Mouse (Mus musculus) limb, embryonic 15.5 days (tissue): ENCODE results near the gene Fam198b. TPM values are rescaled to one million over a fixed set of nuclear protein-coding genes. Genes with fewer than 3 reads are reported as not detected.

Experiments used
- ATAC-seq: fragments of 200-750 bp; cut with Nextera tagmentation; 2 replicates; pipeline ENCODE4 v1.8.0; 2017; ENCODE audit warnings: low read depth, moderate TSS enrichment; ENCODE audit not compliant: insufficient number of reproducible peaks, low FRiP score, low TSS enrichment
- H3K27ac ChIP-seq: fragments of 300-500 bp; sonication (generic); 2 replicates; pipeline ENCODE4 v1.5.1; 2015; ENCODE audit warnings: moderate library complexity, mild to moderate bottlenecking, inconsistent platforms
- H3K27me3 ChIP-seq: fragments of 300-500 bp; sonication (generic); 2 replicates; pipeline ENCODE4 v1.6.1; 2015; ENCODE audit warnings: inconsistent platforms
- H3K36me3 ChIP-seq: fragments of 300-500 bp; sonication (generic); 2 replicates; pipeline ENCODE4 v1.6.1; 2015; ENCODE audit warnings: inconsistent platforms
- H3K4me1 ChIP-seq: fragments of 300-500 bp; sonication (generic); 2 replicates; pipeline ENCODE4 v1.6.1; 2015; ENCODE audit warnings: inconsistent platforms
- H3K4me2 ChIP-seq: fragments of 300-500 bp; sonication (generic); 2 replicates; pipeline ENCODE4 v1.6.1; 2015; ENCODE audit warnings: mild to moderate bottlenecking, inconsistent platforms
- H3K4me3 ChIP-seq: fragments of 300-500 bp; sonication (generic); 2 replicates; pipeline ENCODE4 v1.5.1; 2015; ENCODE audit warnings: mild to moderate bottlenecking, inconsistent platforms
- H3K9ac ChIP-seq: fragments of 300-500 bp; sonication (generic); 2 replicates; pipeline ENCODE4 v1.6.1; 2015; ENCODE audit warnings: inconsistent platforms
- H3K9me3 ChIP-seq: fragments of 300-500 bp; sonication (generic); 2 replicates; pipeline ENCODE4 v1.6.1; 2016; ENCODE audit warnings: inconsistent platforms
- WGBS: fragments of 180-500 bp; shearing (Covaris S2); methylation state at CpG from one replicate; pipeline ENCODE4 v1.1.7; 2015; 5-methylcytosine and 5-hydroxymethylcytosine counted together
- polyA plus RNA-seq: library from polyadenylated mRNA; unstranded; fragments of >200 nt; fragmentation: Nextera tagmentation; extraction: Ambion mirVana; gene quantifications from 2 replicates; pipeline ENCODE4 v1.2.1, GENCODE M21; 2015

Fam198b gene
- polyA plus RNA-seq, 1 experiment from 2014 or later, result 20.1 TPM

GRCm38 (mm10) chr3:79928409-79928808 is 44.1 kb downstream of the Fam198b start:
- no peak overlapping the region for H3K4me3 ChIP-seq
- H3K27me3 ChIP-seq, result no peaks in the 10 kb centered on the region
- 77% methylated on average over 5 of the region's 5 CpGs for WGBS
- H3K4me1 ChIP-seq, result no peaks in the 10 kb centered on the region
- no peaks in the 10 kb centered on the region for H3K36me3 ChIP-seq
- H3K9me3 ChIP-seq, result no peaks in the 10 kb centered on the region
- no peak for ATAC-seq
- H3K4me2 ChIP-seq, result no peak overlapping the region
- no peak overlapping the region; the same call in 1 of the 2 replicates for H3K27ac ChIP-seq
- H3K9ac ChIP-seq, result no peak overlapping the region

GRCm38 (mm10) chr3:79930141-79930744 is 45.9 kb downstream of the Fam198b start:
- Histone ChIP-seq H3K27me3 (no peaks in the 10 kb centered on the region), H3K9ac (no peak overlapping the region), H3K36me3 (no peaks in the 10 kb centered on the region), H3K4me3 (no peak overlapping the region), H3K4me1 (no peaks in the 10 kb centered on the region), H3K9me3 (no peaks in the 10 kb centered on the region), H3K27ac (no peak overlapping the region), H3K4me2 (no peak overlapping the region)
- ATAC-seq, result no peak
- 57% methylated on average over 7 of the region's 7 CpGs for WGBS

DNA sequence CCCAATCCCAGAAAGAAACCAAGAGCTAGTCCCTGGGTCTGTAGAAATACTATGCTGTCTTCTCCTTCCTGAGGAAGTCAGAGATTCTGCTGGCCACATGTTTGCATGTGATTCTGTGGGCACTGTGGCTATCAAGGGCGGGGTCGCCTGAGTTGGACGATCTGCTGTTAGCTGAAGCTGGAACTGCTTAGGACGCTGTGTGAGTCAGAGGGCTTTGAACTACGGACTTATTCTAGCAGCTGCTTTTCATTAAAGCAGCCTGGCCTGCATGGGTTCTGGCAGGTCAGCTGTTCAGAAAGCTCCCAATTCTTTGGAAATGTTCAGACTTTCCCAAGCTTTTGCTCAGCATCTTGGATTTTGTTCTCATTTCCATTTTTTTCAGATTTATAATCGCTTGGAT is 51.9 kb downstream of the Fam198b start:
- 21% methylated on average over 6 of the region's 6 CpGs for WGBS

DNA sequence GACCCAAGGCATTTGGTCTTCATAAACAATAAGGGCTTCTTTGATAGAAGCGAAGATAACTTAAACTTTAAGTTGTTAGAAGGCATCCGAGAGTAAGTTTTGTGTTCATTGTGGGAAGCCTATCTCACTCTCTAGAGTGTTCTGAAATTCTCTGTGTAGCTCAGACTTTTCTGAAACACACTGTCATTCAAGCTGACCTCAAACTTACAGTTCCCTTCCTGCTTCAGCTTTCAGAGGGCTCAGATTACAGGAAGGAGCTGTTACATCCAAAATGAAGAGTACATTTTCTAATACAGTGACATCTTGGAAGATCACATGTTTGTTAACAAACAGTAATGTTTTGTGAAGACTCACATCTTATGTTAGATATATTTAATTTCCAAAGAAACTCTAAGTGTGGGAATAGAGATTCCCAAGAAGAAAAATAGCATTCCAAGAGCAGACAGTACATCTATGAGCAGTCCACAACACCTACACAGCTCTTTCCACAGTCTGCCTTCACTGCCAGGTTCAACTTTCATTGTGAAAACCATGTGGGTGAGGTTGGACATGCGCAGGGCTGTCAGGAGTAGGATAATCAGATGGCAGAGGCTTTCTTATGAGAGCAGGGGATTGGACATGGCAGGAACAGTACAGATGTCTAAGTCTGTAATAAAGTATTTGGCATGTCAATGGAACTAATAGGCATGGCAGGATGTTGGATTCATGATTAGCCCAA is 52.6 kb downstream of the Fam198b start:
- H3K27ac ChIP-seq, result peak overlapping the region; percentile 51; the same call in 1 of the 2 replicates
- no peak overlapping the region for H3K9ac ChIP-seq
- 74% methylated on average over 3 of the region's 3 CpGs for WGBS
- no peaks in the 10 kb centered on the region for H3K9me3 ChIP-seq
- ATAC-seq, result no peak
- no peak overlapping the region for H3K4me3 ChIP-seq
- H3K27me3 ChIP-seq, result no peaks in the 10 kb centered on the region
- no peak overlapping the region for H3K4me2 ChIP-seq
- H3K4me1 ChIP-seq, result no peaks in the 10 kb centered on the region
- no peaks in the 10 kb centered on the region for H3K36me3 ChIP-seq

More for the DNA sequence above, 51.9 kb downstream of the Fam198b start:
- Histone ChIP-seq H3K4me3 (no peak overlapping the region), H3K27me3 (no peaks in the 10 kb centered on the region), H3K36me3 (no peaks in the 10 kb centered on the region), H3K9me3 (no peaks in the 10 kb centered on the region), H3K4me2 (no peak overlapping the region), H3K4me1 (no peaks in the 10 kb centered on the region), H3K9ac (no peak overlapping the region), H3K27ac (peak overlapping the region; percentile 51; the same call in 1 of the 2 replicates)
- 0 out of 2 replicates have a peak, but pooled peaks have one; percentile 75 for ATAC-seq

DNA sequence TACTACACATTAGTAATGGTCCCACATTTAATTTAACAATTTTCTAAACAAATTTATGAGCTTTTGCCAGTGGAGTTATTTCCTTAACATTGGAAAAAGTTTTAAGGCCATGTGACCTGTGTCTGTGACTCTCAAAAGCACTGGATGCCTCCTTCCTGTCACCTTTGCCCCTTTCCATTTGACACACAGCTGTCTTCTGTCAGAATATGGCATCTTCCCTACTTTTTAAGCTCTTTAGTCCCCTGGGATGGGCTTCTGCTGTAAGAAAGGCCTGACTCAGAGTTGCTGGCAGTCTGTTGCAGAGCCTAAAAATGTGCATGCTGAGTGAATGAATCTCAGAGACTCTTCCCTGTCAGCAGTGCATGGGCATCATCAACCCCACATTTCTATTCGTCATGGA is 63.4 kb downstream of the Fam198b start:
- 61% methylated on average over 1 of the region's 1 CpGs for WGBS
- Histone ChIP-seq H3K9me3 (no peaks in the 10 kb centered on the region), H3K4me3 (no peak overlapping the region), H3K4me1 (no peaks in the 10 kb centered on the region), H3K9ac (no peak overlapping the region), H3K27me3 (no peaks in the 10 kb centered on the region), H3K27ac (no peak overlapping the region), H3K36me3 (no peaks in the 10 kb centered on the region), H3K4me2 (no peak overlapping the region)
- no peak for ATAC-seq

- H3K9ac ChIP-seq, result no peak overlapping the region
- no peak for ATAC-seq
- H3K27ac ChIP-seq, result no peak overlapping the region
- no peak overlapping the region for H3K4me3 ChIP-seq
- no peaks in the 10 kb centered on the region for H3K4me1 ChIP-seq
- no peak overlapping the region for H3K4me2 ChIP-seq
- H3K36me3 ChIP-seq, result no peaks in the 10 kb centered on the region
- H3K9me3 ChIP-seq, result no peaks in the 10 kb centered on the region
- no peaks in the 10 kb centered on the region for H3K27me3 ChIP-seq
- WGBS, result 81% methylated on average over 2 of the region's 2 CpGs
These were observed 63.8 kb downstream of the Fam198b start for GRCm38 (mm10) chr3:79948151-79948550.

DNA sequence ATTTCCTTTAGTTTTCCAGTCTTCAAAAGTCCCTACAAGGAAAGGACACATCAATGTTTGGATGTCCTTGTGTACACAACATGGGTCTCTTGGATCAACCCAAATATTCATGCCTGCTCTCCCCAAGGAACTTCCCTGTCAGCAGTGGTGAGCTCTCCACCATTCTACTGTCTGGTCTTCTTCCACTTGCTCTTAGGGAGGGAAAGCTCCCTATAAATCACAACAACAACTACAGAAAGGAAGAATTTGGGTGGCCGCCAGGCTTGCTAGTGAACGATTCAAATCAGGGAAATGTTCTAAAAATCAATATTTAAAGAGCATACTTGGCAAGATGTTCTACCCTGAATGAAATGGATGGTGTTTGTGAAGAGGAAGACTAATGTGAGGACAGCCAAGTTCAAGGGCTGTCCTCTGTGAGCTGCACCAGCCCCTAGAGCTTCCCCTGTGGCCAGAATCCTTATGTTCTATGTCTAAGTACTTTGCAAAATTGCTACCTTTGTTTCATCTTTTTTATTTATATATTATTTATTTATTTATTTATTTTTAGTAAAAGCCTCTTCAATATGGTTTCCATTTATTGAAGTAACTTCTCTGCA is 68.9 kb downstream of the Fam198b start:
- no peak for ATAC-seq
- 62% methylated on average over 2 of the region's 2 CpGs for WGBS
- no peak overlapping the region for H3K27ac ChIP-seq
- H3K4me3 ChIP-seq, result no peak overlapping the region
- H3K36me3 ChIP-seq, result no peaks in the 10 kb centered on the region
- H3K9ac ChIP-seq, result no peak overlapping the region
- no peaks in the 10 kb centered on the region for H3K4me1 ChIP-seq
- H3K9me3 ChIP-seq, result no peaks in the 10 kb centered on the region
- H3K4me2 ChIP-seq, result no peak overlapping the region
- no peaks in the 10 kb centered on the region for H3K27me3 ChIP-seq

DNA sequence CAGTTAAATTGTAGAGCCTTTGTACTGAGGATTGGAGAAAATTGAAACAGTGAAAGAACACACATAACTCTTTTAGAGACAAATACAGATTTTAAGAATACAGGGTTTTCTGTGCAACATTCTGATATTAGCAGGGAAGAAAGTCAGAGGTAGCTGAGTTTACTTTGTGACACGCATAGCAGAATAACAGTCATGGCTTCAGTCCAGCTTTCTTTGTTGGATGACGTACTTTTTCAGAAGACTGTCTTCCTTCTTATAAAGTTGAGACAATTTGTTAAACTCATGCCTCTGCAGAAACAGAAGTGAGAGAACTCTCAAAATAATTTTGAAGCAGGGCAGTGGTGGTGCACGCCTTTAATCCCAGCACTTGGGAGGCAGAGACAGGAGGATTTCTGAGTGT is 70.9 kb downstream of the Fam198b start:
- 85% methylated on average over 3 of the region's 3 CpGs for WGBS
- no peak overlapping the region for H3K4me2 ChIP-seq

DNA sequence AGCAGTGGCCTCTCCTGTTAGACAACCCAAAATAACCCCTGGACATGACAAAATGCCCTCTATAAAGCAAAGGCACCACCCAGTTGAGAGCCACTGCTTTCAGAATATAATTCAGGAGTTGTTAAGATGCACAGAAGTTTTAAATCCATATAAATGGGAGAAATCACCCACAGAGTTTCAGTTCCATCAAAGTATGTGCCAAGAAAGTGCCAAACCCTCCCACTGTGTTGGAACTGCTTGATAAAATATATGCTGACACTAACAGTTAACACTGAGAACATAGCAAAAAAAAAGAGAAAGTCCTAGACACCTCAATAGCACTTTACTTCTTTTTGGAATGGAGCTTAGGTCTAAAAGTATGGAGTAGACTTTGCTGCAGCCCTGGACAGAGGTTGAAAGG is 72.5 kb downstream of the Fam198b start:
- H3K9ac ChIP-seq, result no peak overlapping the region

More for the DNA sequence above, 70.9 kb downstream of the Fam198b start:
- H3K9ac ChIP-seq, result no peak overlapping the region
- H3K9me3 ChIP-seq, result no peaks in the 10 kb centered on the region
- H3K4me1 ChIP-seq, result no peaks in the 10 kb centered on the region
- H3K36me3 ChIP-seq, result no peaks in the 10 kb centered on the region
- no peaks in the 10 kb centered on the region for H3K27me3 ChIP-seq
- no peak for ATAC-seq
- H3K4me3 ChIP-seq, result no peak overlapping the region
- H3K27ac ChIP-seq, result no peak overlapping the region

GRCm38 (mm10) chr3:79957752-79958151 is 73.4 kb downstream of the Fam198b start:
- no peaks in the 10 kb centered on the region for H3K4me1 ChIP-seq
- no peak overlapping the region for H3K4me2 ChIP-seq
- 85% methylated on average over 2 of the region's 2 CpGs for WGBS
- no peaks in the 10 kb centered on the region for H3K27me3 ChIP-seq
- H3K4me3 ChIP-seq, result no peak overlapping the region
- no peak for ATAC-seq
- H3K27ac ChIP-seq, result no peak overlapping the region
- no peak overlapping the region for H3K9ac ChIP-seq
- H3K9me3 ChIP-seq, result no peaks in the 10 kb centered on the region
- no peaks in the 10 kb centered on the region for H3K36me3 ChIP-seq

More for the DNA sequence above, 72.5 kb downstream of the Fam198b start:
- Histone ChIP-seq H3K27ac (no peak overlapping the region), H3K4me1 (no peaks in the 10 kb centered on the region), H3K4me3 (no peak overlapping the region), H3K27me3 (no peaks in the 10 kb centered on the region), H3K9me3 (no peaks in the 10 kb centered on the region), H3K36me3 (no peaks in the 10 kb centered on the region), H3K4me2 (no peak overlapping the region)
- ATAC-seq, result no peak

- no peak for ATAC-seq
- H3K9me3 ChIP-seq, result no peaks in the 10 kb centered on the region
- no peaks in the 10 kb centered on the region for H3K27me3 ChIP-seq
- H3K4me1 ChIP-seq, result no peaks in the 10 kb centered on the region
- H3K9ac ChIP-seq, result no peak overlapping the region
- H3K27ac ChIP-seq, result no peak overlapping the region
- no peak overlapping the region for H3K4me2 ChIP-seq
- H3K4me3 ChIP-seq, result no peak overlapping the region
- no peaks in the 10 kb centered on the region for H3K36me3 ChIP-seq
- WGBS, result 87% methylated on average over 4 of the region's 4 CpGs
These were observed 82.4 kb downstream of the Fam198b start for GRCm38 (mm10) chr3:79966709-79967108.

- 52% methylated on average over 1 of the region's 1 CpGs for WGBS
- Histone ChIP-seq H3K9ac (no peak overlapping the region), H3K4me1 (no peaks in the 10 kb centered on the region), H3K9me3 (no peaks in the 10 kb centered on the region), H3K4me3 (no peak overlapping the region), H3K27ac (no peak overlapping the region), H3K4me2 (no peak overlapping the region), H3K36me3 (no peaks in the 10 kb centered on the region), H3K27me3 (no peaks in the 10 kb centered on the region)
- no peak for ATAC-seq
These were observed 83.0 kb downstream of the Fam198b start for GRCm38 (mm10) chr3:79967346-79967745.
